Mouse (Mus musculus): Measurements from ENCODE around the gene Tmem183a.

DNA sequence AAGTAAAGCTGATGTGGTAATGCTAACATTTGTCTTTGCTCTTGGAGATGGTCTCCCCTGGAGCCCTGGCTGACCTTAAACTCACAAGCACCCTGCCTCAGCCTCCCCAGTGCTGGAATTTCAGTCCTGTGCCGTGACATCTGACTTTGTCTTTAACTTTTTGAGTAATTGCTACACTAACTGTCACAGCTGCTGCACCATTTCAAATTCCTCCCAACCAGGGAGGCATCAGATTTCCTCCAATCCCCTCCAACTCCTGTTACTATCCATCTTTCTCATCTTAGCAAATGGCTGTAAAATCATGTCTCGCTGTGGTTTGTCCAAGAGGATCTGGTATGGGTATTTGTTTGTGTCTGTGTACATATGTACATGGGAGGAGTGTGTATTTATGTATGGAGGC is 12.3 kb upstream of the Tmem183a start:
- TF ChIP-seq CTCF (IDR thresholded peaks at IDR 0.05; ENCODE audit: low read depth) (no peak), EP300 (IDR thresholded peaks at IDR 0.05; ENCODE audit: low read depth) (no peak)

All from heart, postnatal 0 days (tissue).